ENCODE assay signal across 8 mouse cellular contexts in genomic region chr16:4624074-4624473, GRCm38 (mm10). TPM values are rescaled to one million over a fixed set of nuclear protein-coding genes. Genes with fewer than 3 reads are reported as not detected.
A peak's percentile ranks its signal among the peaks of the same experiment; 100 is the strongest.
DNase-seq lines count a peak whose midpoint lies in the region; ATAC-seq lines count a peak whose summit lies in the region.

No protein-coding gene starts in this region.

- H3K27ac ChIP-seq in heart, embryonic 14.5 days (replicated peaks in 1 of 2; ENCODE audit: control insufficient read depth in 1 of 2, insufficient read depth in 1 of 2, low read depth in 2 of 2, low read length in 2 of 2) = peak overlapping the region; percentile 20 to 81
- H3K27ac ChIP-seq in hindbrain, embryonic 12.5 days = peak overlapping the region; percentile 86
- peak overlapping the region; percentile 75 for H3K27ac ChIP-seq in midbrain, embryonic 11.5 days (ENCODE audit: low read depth, low read length)

- H3K36me3 ChIP-seq in heart, embryonic 14.5 days (ENCODE audit: control insufficient read depth, insufficient read depth, low read length) = 0 out of 2 replicates have a peak, but pooled peaks cover 3% of the 10 kb centered on the region
- peaks cover 11% of the 10 kb centered on the region for H3K36me3 ChIP-seq in hindbrain, embryonic 12.5 days
- H3K36me3 ChIP-seq in midbrain, embryonic 11.5 days (ENCODE audit: control insufficient read depth, insufficient read depth, low read length) = no peaks in the 10 kb centered on the region; the same call in 1 of the 2 replicates

- no peak for ATAC-seq in heart, embryonic 14.5 days (ENCODE audit: insufficient number of reproducible peaks, insufficient read depth, low FRiP score, low read depth)
- no peak for ATAC-seq in hindbrain, embryonic 12.5 days (ENCODE audit: low FRiP score)
- 0 out of 2 replicates have a peak, but pooled peaks have one; percentile 2 for ATAC-seq in midbrain, embryonic 11.5 days (ENCODE audit: low FRiP score)
- ATAC-seq in CD4-positive, CD25-positive, alpha-beta regulatory T cell, adult 4 months = no peak

- no peaks in the 10 kb centered on the region for H3K9me3 ChIP-seq in heart, embryonic 14.5 days (ENCODE audit: control insufficient read depth, low read length)
- H3K9me3 ChIP-seq in hindbrain, embryonic 12.5 days (replicated peaks) = no peaks in the 10 kb centered on the region
- H3K9me3 ChIP-seq in midbrain, embryonic 11.5 days (ENCODE audit: control insufficient read depth, low read length) = no peaks in the 10 kb centered on the region

- peaks cover 8 to 29% of the 10 kb centered on the region in 2 experiments for H3K4me1 ChIP-seq in heart, embryonic 14.5 days (ENCODE audit: control insufficient read depth in 2 of 2, insufficient read depth in 2 of 2, low read length in 2 of 2)
- peaks cover 21% of the 10 kb centered on the region for H3K4me1 ChIP-seq in hindbrain, embryonic 12.5 days
- H3K4me1 ChIP-seq in midbrain, embryonic 11.5 days (ENCODE audit: control insufficient read depth, insufficient read depth, low read length) = peaks cover 6% of the 10 kb centered on the region; the same call in 1 of the 2 replicates

- no peaks in the 10 kb centered on the region for H3K27me3 ChIP-seq in heart, embryonic 14.5 days (ENCODE audit: control insufficient read depth, insufficient read depth, low read length)
- H3K27me3 ChIP-seq in hindbrain, embryonic 12.5 days = no peaks in the 10 kb centered on the region
- H3K27me3 ChIP-seq in midbrain, embryonic 11.5 days (ENCODE audit: control insufficient read depth, insufficient read depth, low read length) = no peaks in the 10 kb centered on the region

- H3K4me2 ChIP-seq in heart, embryonic 14.5 days (ENCODE audit: low read length) = peak overlapping the region; percentile 65
- peak overlapping the region; percentile 63 for H3K4me2 ChIP-seq in hindbrain, embryonic 12.5 days (replicated peaks)
- peak overlapping the region; percentile 64 for H3K4me2 ChIP-seq in midbrain, embryonic 11.5 days

- WGBS in heart, embryonic 14.5 days = 16% methylated on average over 9 of the region's 9 CpGs
- WGBS in hindbrain, embryonic 12.5 days = 20% methylated on average over 9 of the region's 9 CpGs
- WGBS in midbrain, embryonic 11.5 days = 18% methylated on average over 9 of the region's 9 CpGs

- peak overlapping the region; percentile 57 to 84 for H3K4me3 ChIP-seq in heart, embryonic 14.5 days (ENCODE audit: control insufficient read depth in 1 of 2, insufficient read depth in 1 of 2, low read depth in 1 of 2, low read length in 2 of 2)
- H3K4me3 ChIP-seq in hindbrain, embryonic 12.5 days = peak overlapping the region; percentile 75
- H3K4me3 ChIP-seq in midbrain, embryonic 11.5 days (ENCODE audit: low read depth, low read length) = peak overlapping the region; percentile 79

- peak overlapping the region; percentile 80 for H3K9ac ChIP-seq in heart, embryonic 14.5 days (ENCODE audit: low read length)
- peak overlapping the region; percentile 80 for H3K9ac ChIP-seq in hindbrain, embryonic 12.5 days
- H3K9ac ChIP-seq in midbrain, embryonic 11.5 days (ENCODE audit: low read length) = peak overlapping the region; percentile 85

- DNase-seq in heart, adult 8-10 months (ENCODE audit: low spot score) = no peak
- peak; percentile 46 for DNase-seq in R1 (ENCODE audit: low read depth, low spot score)
- DNase-seq in midbrain, embryonic 11.5 days (ENCODE audit: low spot score, missing footprints) = no peak
- DNase-seq in thymus, postnatal 4 days = no peak
- DNase-seq in urinary bladder, postnatal 14 days (ENCODE audit: low spot score) = no peak

RNA-seq across cellular contexts. Expression of gene Pam16, which starts 0.7 kb away (rescaled TPM):
- 157 and 165 TPM in 2 replicates for polyA plus RNA-seq in heart, embryonic 14.5 days (2014; fragmentation: Nextera tagmentation; extraction: Ambion mirVana)
- total RNA-seq in heart, adult 8-10 months (2022) = 100 to 1,000 TPM; 145 to 188 (median 160) TPM
- 112 and 119 TPM in 2 replicates for polyA plus RNA-seq in hindbrain, embryonic 12.5 days (2016; fragmentation: Nextera tagmentation; extraction: Ambion mirVana)
- 97.1 and 99.1 TPM in 2 replicates for polyA plus RNA-seq in midbrain, embryonic 11.5 days (2014; fragmentation: Nextera tagmentation; extraction: Ambion mirVana)
- 10 to 100 TPM; 35.7 TPM for polyA plus RNA-seq in CD4-positive, CD25-positive, alpha-beta regulatory T cell, adult 4 months (2017; shearing (Covaris generic))

RNA-seq across cellular contexts. Expression of gene Vasn, which starts 15.7 kb away (rescaled TPM):
- 11.9 and 12.8 TPM in 2 replicates for polyA plus RNA-seq in heart, embryonic 14.5 days (2014; fragmentation: Nextera tagmentation; extraction: Ambion mirVana)
- total RNA-seq in heart, adult 8-10 months (2022) = 1 to 10 TPM; 6.9 to 9.3 (median 8.1) TPM
- polyA plus RNA-seq in hindbrain, embryonic 12.5 days (2016; fragmentation: Nextera tagmentation; extraction: Ambion mirVana) = 16.3 and 18.0 TPM in 2 replicates
- polyA plus RNA-seq in midbrain, embryonic 11.5 days (2014; fragmentation: Nextera tagmentation; extraction: Ambion mirVana) = 6.1 and 7.0 TPM in 2 replicates
- polyA plus RNA-seq in CD4-positive, CD25-positive, alpha-beta regulatory T cell, adult 4 months (2017; shearing (Covaris generic)) = 1 to 10 TPM; 2.2 to 2.9 TPM

RNA-seq across cellular contexts. Expression of gene Dnaja3, which starts 15.7 kb away (rescaled TPM):
- polyA plus RNA-seq in heart, embryonic 14.5 days (2014; fragmentation: Nextera tagmentation; extraction: Ambion mirVana) = 68.9 and 70.3 TPM in 2 replicates
- 100 to 1,000 TPM; 146 to 154 (median 153) TPM for total RNA-seq in heart, adult 8-10 months (2022)
- 56.2 and 56.9 TPM in 2 replicates for polyA plus RNA-seq in hindbrain, embryonic 12.5 days (2016; fragmentation: Nextera tagmentation; extraction: Ambion mirVana)
- 53.4 and 57.0 TPM in 2 replicates for polyA plus RNA-seq in midbrain, embryonic 11.5 days (2014; fragmentation: Nextera tagmentation; extraction: Ambion mirVana)
- polyA plus RNA-seq in CD4-positive, CD25-positive, alpha-beta regulatory T cell, adult 4 months (2017; shearing (Covaris generic)) = 10 to 100 TPM; 24.4 to 29.0 TPM

RNA-seq across cellular contexts. Expression of gene Glis2, which starts 29.6 kb away (rescaled TPM):
- polyA plus RNA-seq in heart, embryonic 14.5 days (2014; fragmentation: Nextera tagmentation; extraction: Ambion mirVana) = 17.8 and 21.4 TPM in 2 replicates
- total RNA-seq in heart, adult 8-10 months (2022) = 10 to 100 TPM in 2 of 4 experiments, 1 to 10 TPM in 2; 7.3 to 13.5 (median 9.5) TPM
- polyA plus RNA-seq in hindbrain, embryonic 12.5 days (2016; fragmentation: Nextera tagmentation; extraction: Ambion mirVana) = 34.0 and 34.3 TPM in 2 replicates
- 16.6 and 27.2 TPM in 2 replicates for polyA plus RNA-seq in midbrain, embryonic 11.5 days (2014; fragmentation: Nextera tagmentation; extraction: Ambion mirVana)
- polyA plus RNA-seq in CD4-positive, CD25-positive, alpha-beta regulatory T cell, adult 4 months (2017; shearing (Covaris generic)) = under 1 TPM in 1 of 2 experiments, not detected in 1; 0.73 TPM

RNA-seq across cellular contexts. Expression of gene Coro7, which starts 55.5 kb away (rescaled TPM):
- polyA plus RNA-seq in heart, embryonic 14.5 days (2014; fragmentation: Nextera tagmentation; extraction: Ambion mirVana) = 11.9 TPM in 2 replicates
- total RNA-seq in heart, adult 8-10 months (2022) = 10 to 100 TPM; 11.3 to 16.1 (median 15.4) TPM
- polyA plus RNA-seq in hindbrain, embryonic 12.5 days (2016; fragmentation: Nextera tagmentation; extraction: Ambion mirVana) = 22.8 and 24.3 TPM in 2 replicates
- polyA plus RNA-seq in midbrain, embryonic 11.5 days (2014; fragmentation: Nextera tagmentation; extraction: Ambion mirVana) = 13.6 TPM in 2 replicates
- polyA plus RNA-seq in CD4-positive, CD25-positive, alpha-beta regulatory T cell, adult 4 months (2017; shearing (Covaris generic)) = 100 to 1,000 TPM; 102 to 174 TPM
